Mouse (Mus musculus): Measurements from ENCODE around the gene Tnfaip3. TPM values are rescaled to one million over a fixed set of nuclear protein-coding genes. Genes with fewer than 3 reads are reported as not detected.
A peak's percentile ranks its signal among the peaks of the same experiment; 100 is the strongest.

Gene Tnfaip3
- polyA plus RNA-seq, 1 experiment from 2014 or later, result 2.9 TPM

GRCm38 (mm10) chr10:19023622-19024326, 8.3 kb upstream of the Tnfaip3 start:
- Histone ChIP-seq H3K4me2 (replicated peaks) (no peak overlapping the region), H3K4me1 (replicated peaks; ENCODE audit: control insufficient read depth, insufficient read depth, low read length) (no peaks in the 10 kb centered on the region), H3K9me3 (ENCODE audit: control insufficient read depth, low read length) (no peaks in the 10 kb centered on the region), H3K9ac (no peak overlapping the region), H3K27ac (no peak overlapping the region), H3K27me3 (ENCODE audit: control insufficient read depth, insufficient read depth, low read length) (no peaks in the 10 kb centered on the region), H3K36me3 (replicated peaks; ENCODE audit: control insufficient read depth, insufficient read depth) (no peaks in the 10 kb centered on the region), H3K4me3 (replicated peaks; ENCODE audit: low read length) (no peak overlapping the region)
- ATAC-seq (ENCODE audit: low FRiP score) (no peak), DNase-seq (ENCODE audit: low spot score) (no peak)
- WGBS, result 87% methylated on average over 5 of the region's 5 CpGs

GRCm38 (mm10) chr10:19022272-19022671, 6.8 kb upstream of the Tnfaip3 start:
- Histone ChIP-seq H3K27me3 (ENCODE audit: control insufficient read depth, insufficient read depth, low read length) (no peaks in the 10 kb centered on the region), H3K36me3 (replicated peaks; ENCODE audit: control insufficient read depth, insufficient read depth) (no peaks in the 10 kb centered on the region), H3K4me3 (replicated peaks; ENCODE audit: low read length) (no peak overlapping the region), H3K27ac (no peak overlapping the region), H3K4me2 (replicated peaks) (no peak overlapping the region), H3K9me3 (ENCODE audit: control insufficient read depth, low read length) (no peaks in the 10 kb centered on the region), H3K4me1 (replicated peaks; ENCODE audit: control insufficient read depth, insufficient read depth, low read length) (no peaks in the 10 kb centered on the region), H3K9ac (no peak overlapping the region)
- no peak for DNase-seq (ENCODE audit: low spot score)
- WGBS, result 88% methylated on average over 1 of the region's 1 CpGs
- no peak for ATAC-seq (ENCODE audit: low FRiP score)

- ATAC-seq (ENCODE audit: low FRiP score) (no peak), DNase-seq (ENCODE audit: low spot score) (no peak)
- Histone ChIP-seq H3K9ac (no peak overlapping the region), H3K4me1 (replicated peaks; ENCODE audit: control insufficient read depth, insufficient read depth, low read length) (peaks cover 7% of the 10 kb centered on the region; the same call in 1 of the 2 replicates), H3K4me2 (replicated peaks) (no peak overlapping the region), H3K4me3 (replicated peaks; ENCODE audit: low read length) (no peak overlapping the region), H3K9me3 (ENCODE audit: control insufficient read depth, low read length) (no peaks in the 10 kb centered on the region), H3K36me3 (replicated peaks; ENCODE audit: control insufficient read depth, insufficient read depth) (no peaks in the 10 kb centered on the region), H3K27me3 (ENCODE audit: control insufficient read depth, insufficient read depth, low read length) (no peaks in the 10 kb centered on the region), H3K27ac (no peak overlapping the region)
- WGBS, result 76% methylated on average over 4 of the region's 4 CpGs
Measured at GRCm38 (mm10) chr10:19016823-19017471, 1.5 kb upstream of the Tnfaip3 start.

DNA sequence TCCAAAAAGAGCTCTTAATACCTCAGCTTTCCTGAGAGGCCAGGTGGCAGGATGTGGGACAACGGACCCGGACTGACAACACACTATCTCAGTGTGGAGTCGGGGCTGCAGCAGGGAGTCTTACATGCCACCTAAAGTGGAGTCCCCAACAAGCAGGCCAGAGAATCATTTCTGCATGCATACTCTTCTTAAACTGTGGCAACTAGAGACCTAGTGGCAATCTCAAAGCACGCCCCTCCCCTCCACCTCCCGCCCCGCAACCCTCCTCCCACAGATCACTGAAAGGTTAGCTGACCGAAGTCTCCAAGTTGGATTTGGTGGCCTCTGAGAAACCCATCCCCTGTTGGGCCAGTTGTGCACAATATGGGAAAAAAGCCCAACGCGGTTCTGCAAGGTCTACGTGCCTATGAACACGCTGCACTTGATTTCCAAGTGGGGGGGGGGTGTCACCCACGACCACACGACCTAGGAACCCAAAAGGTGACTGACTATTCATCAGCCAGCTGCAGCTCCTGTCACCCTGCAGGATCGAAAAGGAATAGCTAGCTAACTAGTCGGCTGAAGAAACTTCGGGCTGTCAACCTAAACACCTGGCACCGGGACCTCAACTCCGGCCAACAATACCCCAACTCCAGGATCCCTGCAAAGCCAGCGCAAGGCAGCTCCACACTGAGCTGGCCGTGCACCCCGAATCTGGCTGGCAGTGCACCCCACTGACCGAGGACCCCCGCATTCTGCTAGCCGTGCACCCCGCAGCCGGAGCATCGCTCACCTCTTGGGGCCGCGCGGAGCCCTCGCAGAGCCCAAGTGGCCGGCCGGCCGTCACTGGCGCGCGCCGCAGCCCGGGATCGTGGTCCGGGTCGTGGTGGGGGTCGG, 838 bp downstream of the Tnfaip3 start:
- WGBS, result under 1% methylated on average over 43 of the region's 43 CpGs
- H3K4me3 ChIP-seq (replicated peaks; ENCODE audit: low read length), result peak overlapping the region; percentile 66
- DNase-seq (ENCODE audit: low spot score) (peak; percentile 33), ATAC-seq (ENCODE audit: low FRiP score) (no peak)
- peak overlapping the region; percentile 44; the same call in 1 of the 2 replicates for H3K27ac ChIP-seq
- H3K4me1 ChIP-seq (replicated peaks; ENCODE audit: control insufficient read depth, insufficient read depth, low read length), result peaks cover 7% of the 10 kb centered on the region; the same call in 1 of the 2 replicates
- H3K27me3 ChIP-seq (ENCODE audit: control insufficient read depth, insufficient read depth, low read length), result no peaks in the 10 kb centered on the region
- peak overlapping the region; percentile 77 for H3K9ac ChIP-seq
- no peaks in the 10 kb centered on the region for H3K36me3 ChIP-seq (replicated peaks; ENCODE audit: control insufficient read depth, insufficient read depth)
- peak overlapping the region; percentile 87 for H3K4me2 ChIP-seq (replicated peaks)
- H3K9me3 ChIP-seq (ENCODE audit: control insufficient read depth, low read length), result no peaks in the 10 kb centered on the region

DNA sequence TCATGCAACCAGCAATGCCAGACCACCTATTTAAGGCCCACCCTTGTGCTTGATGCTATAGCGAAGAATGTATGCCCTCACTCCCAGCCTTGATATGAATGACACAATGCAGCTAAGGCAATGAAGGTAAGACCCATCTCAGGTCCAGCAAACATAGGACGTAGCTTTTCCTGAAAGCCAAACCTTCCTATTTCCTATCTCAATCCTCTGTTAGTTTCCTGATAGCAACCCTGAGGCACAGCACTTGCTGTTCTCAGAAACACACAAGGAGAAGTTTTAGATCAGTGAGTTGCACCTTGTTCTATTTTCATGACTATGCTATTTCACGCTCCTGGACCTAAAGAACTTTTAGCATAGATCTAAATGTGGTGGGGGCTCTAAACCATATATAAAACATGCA, 2.1 kb downstream of the Tnfaip3 start:
- WGBS, result 85% methylated on average over 3 of the region's 3 CpGs

DNA sequence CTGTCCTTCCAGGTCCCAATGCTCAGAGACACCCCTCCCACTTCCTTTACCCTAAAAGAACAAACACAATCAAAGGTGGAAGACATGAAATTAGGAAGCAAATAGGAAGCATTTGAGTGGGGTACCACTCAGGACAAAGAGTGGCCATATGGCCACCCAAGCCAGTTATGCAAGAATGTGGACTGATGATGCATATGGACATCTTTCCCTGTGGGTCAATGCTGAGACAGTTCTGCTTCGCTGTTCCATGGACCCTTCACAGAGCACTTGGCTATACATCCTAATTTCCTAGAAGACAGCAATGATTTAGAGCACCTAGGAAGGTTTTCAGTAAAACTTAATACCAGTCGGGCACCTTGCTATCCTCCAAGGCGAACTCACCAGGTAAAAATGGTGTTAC, 2.8 kb downstream of the Tnfaip3 start:
- Histone ChIP-seq H3K4me1 (replicated peaks; ENCODE audit: control insufficient read depth, insufficient read depth, low read length) (peaks cover 7% of the 10 kb centered on the region; the same call in 1 of the 2 replicates), H3K9me3 (ENCODE audit: control insufficient read depth, low read length) (no peaks in the 10 kb centered on the region), H3K27me3 (ENCODE audit: control insufficient read depth, insufficient read depth, low read length) (no peaks in the 10 kb centered on the region), H3K27ac (no peak overlapping the region), H3K4me3 (replicated peaks; ENCODE audit: low read length) (no peak overlapping the region), H3K36me3 (replicated peaks; ENCODE audit: control insufficient read depth, insufficient read depth) (no peaks in the 10 kb centered on the region), H3K4me2 (replicated peaks) (no peak overlapping the region), H3K9ac (no peak overlapping the region)
- no peak for ATAC-seq (ENCODE audit: low FRiP score)
- DNase-seq (ENCODE audit: low spot score), result no peak
- 93% methylated on average over 3 of the region's 3 CpGs for WGBS

More for the DNA sequence above, 2.1 kb downstream of the Tnfaip3 start:
- H3K9ac ChIP-seq, result no peak overlapping the region
- ATAC-seq (ENCODE audit: low FRiP score) (no peak), DNase-seq (ENCODE audit: low spot score) (no peak)
- H3K4me1 ChIP-seq (replicated peaks; ENCODE audit: control insufficient read depth, insufficient read depth, low read length), result peaks cover 7% of the 10 kb centered on the region; the same call in 1 of the 2 replicates
- no peak overlapping the region for H3K4me3 ChIP-seq (replicated peaks; ENCODE audit: low read length)
- no peaks in the 10 kb centered on the region for H3K9me3 ChIP-seq (ENCODE audit: control insufficient read depth, low read length)
- H3K27me3 ChIP-seq (ENCODE audit: control insufficient read depth, insufficient read depth, low read length), result no peaks in the 10 kb centered on the region
- no peak overlapping the region for H3K4me2 ChIP-seq (replicated peaks)
- H3K36me3 ChIP-seq (replicated peaks; ENCODE audit: control insufficient read depth, insufficient read depth), result no peaks in the 10 kb centered on the region
- H3K27ac ChIP-seq, result no peak overlapping the region

DNA sequence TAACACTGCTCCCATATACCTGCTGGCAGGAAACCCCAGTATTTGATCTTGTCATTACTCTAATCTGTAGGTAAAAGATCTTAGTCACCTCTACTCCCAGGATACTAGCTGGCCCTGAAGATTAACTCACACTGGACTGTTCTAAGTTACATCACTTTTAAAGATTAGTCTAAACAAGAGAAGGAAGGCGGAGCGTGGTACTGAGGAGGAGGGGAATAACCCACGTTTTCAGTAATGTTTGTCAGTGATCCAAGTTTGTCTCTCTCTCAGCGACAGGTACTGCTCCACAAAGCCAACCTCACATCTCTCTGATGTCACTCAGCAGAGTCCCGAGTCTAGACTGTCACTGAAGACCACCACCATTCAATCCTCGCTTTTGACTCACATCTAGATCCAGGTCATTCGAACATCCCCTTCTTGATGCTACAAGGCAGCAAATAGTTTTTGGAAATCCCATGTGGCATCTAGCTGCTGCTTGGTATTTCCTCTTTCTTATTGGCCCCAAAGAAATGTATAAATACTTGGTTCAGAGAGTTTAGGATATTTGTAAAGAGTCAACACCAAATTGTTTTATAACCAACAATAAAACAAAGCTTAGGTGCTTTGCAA, 3.5 kb downstream of the Tnfaip3 start:
- no peak for ATAC-seq (ENCODE audit: low FRiP score)
- Histone ChIP-seq H3K9ac (no peak overlapping the region), H3K27me3 (ENCODE audit: control insufficient read depth, insufficient read depth, low read length) (no peaks in the 10 kb centered on the region), H3K4me1 (replicated peaks; ENCODE audit: control insufficient read depth, insufficient read depth, low read length) (peaks cover 7% of the 10 kb centered on the region; the same call in 1 of the 2 replicates), H3K27ac (no peak overlapping the region), H3K4me2 (replicated peaks) (no peak overlapping the region), H3K9me3 (ENCODE audit: control insufficient read depth, low read length) (no peaks in the 10 kb centered on the region), H3K36me3 (replicated peaks; ENCODE audit: control insufficient read depth, insufficient read depth) (no peaks in the 10 kb centered on the region; the same call in 1 of the 2 replicates), H3K4me3 (replicated peaks; ENCODE audit: low read length) (no peak overlapping the region)
- WGBS, result 86% methylated on average over 7 of the region's 7 CpGs
- no peak for DNase-seq (ENCODE audit: low spot score)

DNA sequence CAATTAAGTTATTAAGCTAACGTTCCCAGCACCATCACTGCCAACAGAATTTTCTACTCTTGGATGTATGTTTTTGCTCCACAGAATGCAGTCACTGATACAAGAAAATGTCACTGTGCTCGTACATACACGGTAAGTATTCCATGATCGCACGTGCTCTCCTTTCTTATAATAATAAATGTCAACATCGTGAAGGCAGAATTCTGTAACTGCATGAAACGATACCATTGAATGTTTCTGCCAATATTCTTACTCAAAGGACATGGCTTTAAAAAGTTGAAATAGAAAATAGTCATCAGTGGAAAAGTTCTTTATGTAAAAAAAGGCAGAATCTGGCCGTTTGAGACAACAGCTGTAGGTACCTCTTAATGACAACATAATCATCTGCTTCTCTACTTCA, 5.0 kb downstream of the Tnfaip3 start:
- no peak for DNase-seq (ENCODE audit: low spot score)
- peaks cover 3% of the 10 kb centered on the region; the same call in 1 of the 2 replicates for H3K36me3 ChIP-seq (replicated peaks; ENCODE audit: control insufficient read depth, insufficient read depth)
- peaks cover 7% of the 10 kb centered on the region; the same call in 1 of the 2 replicates for H3K4me1 ChIP-seq (replicated peaks; ENCODE audit: control insufficient read depth, insufficient read depth, low read length)
- no peaks in the 10 kb centered on the region for H3K27me3 ChIP-seq (ENCODE audit: control insufficient read depth, insufficient read depth, low read length)
- no peak overlapping the region for H3K4me2 ChIP-seq (replicated peaks)
- no peak overlapping the region for H3K27ac ChIP-seq
- no peak overlapping the region for H3K4me3 ChIP-seq (replicated peaks; ENCODE audit: low read length)
- ATAC-seq (ENCODE audit: low FRiP score), result no peak
- WGBS, result 92% methylated on average over 8 of the region's 8 CpGs
- H3K9ac ChIP-seq, result no peak overlapping the region
- H3K9me3 ChIP-seq (ENCODE audit: control insufficient read depth, low read length), result no peaks in the 10 kb centered on the region
